Mouse (Mus musculus) cerebral cortex, adult 2 months (tissue): ENCODE results near the gene Cenpx.

ENCODE experiments used
- WGBS: fragments of 180-500 bp; shearing (Covaris S2); methylation state at CpG from one replicate; pipeline ENCODE4 v1.1.7; 2018; 5-methylcytosine and 5-hydroxymethylcytosine counted together

Gene Cenpx

GRCm38 (mm10) chr11:120713580-120714518, at the start of gene Cenpx, which contains the start of gene Lrrc45:
Gene Cenpx, minus strand, starts transcription at chr11:120713738.
Gene Lrrc45, plus strand, starts transcription at chr11:120713925.
- 1% methylated on average over 53 of the region's 53 CpGs for WGBS

DNA sequence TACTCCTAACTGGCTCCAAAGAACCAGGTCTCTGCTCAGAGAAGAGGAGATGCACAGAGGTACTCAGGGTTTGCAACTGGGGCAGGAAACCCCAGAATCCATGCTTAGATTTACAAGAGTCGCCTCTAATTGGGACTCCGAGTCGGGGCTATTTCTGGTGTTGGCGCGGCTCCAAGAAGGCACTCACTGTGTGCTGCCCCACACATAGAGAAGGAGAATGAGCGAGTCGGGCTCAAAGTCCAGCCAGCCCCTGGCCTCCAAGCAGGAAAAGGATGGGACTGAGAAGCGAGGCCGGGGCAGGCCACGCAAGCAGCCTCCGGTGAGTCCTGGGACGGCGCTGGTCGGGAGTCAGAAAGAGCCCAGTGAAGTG, 49.1 kb upstream of the Cenpx start, which contains the start of gene Hmga1b:
Hmga1b (plus strand) TSS at position 123 of the 370 bp plus-strand sequence.
- 15% methylated on average over 14 of the region's 14 CpGs for WGBS

GRCm38 (mm10) chr11:120761811-120762671, 48.5 kb upstream of the Cenpx start:
- WGBS = 72% methylated on average over 14 of the region's 14 CpGs

GRCm38 (mm10) chr11:120760236-120760635, 46.7 kb upstream of the Cenpx start:
- 93% methylated on average over 9 of the region's 9 CpGs for WGBS

DNA sequence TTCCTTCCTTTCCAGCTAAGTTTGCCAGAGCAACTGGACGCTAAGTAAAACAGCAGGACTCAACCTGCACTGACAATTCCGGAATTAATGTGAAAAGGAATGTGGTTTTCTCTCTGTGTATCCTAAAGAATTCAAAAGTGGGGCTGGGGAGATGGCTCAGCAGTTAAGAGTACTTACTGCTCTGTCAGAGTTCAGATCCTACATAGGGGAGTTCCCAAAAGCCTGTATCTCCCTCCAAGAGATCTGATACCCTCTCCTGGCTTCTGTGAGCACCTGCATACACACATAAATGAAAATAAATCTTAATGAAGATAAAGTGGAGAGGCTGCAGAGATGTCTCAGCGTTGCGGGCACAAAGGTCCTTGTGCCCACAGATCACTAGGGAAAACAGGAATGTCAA, 38.1 kb upstream of the Cenpx start:
- WGBS = 80% methylated on average over 4 of the region's 4 CpGs

DNA sequence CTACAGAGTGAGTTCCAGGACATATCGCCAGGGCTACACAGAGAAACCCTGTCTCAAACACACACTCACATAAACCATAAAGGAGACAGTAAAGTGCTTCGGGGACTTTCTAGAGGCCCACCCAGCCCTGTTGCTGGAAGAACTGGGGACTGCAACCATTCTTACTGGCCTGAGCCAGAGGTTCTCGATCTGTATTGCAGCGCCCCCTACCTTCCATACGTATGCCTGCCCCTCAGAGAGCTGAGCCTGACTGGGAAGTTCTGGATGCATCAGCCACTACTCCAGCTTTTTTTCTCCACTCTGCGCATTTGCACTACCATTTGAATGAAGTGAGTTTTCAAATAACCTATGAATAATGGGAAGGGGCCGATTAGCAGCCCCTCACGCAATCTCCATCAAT, 35.9 kb upstream of the Cenpx start:
- 58% methylated on average over 8 of the region's 8 CpGs for WGBS

DNA sequence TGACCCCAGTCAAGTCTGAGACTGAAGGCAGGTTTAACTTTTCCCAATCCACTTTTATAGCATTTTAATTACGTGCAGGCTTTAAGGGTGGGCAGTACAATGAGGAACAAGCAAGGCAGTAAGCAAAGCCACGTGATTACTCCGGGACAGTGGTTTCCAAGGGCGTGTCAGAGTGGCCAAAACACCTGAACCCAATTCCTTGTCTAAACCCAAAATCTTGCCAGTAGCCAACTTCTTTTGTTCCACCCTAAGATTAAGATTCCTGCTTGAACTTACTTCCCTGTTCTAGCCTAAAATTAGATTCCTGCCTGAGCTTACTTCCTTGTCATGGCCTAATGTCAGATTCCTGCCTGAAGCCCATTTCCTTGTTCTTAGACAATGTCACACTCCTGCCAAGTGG, 34.4 kb upstream of the Cenpx start:
- 79% methylated on average over 4 of the region's 4 CpGs for WGBS

DNA sequence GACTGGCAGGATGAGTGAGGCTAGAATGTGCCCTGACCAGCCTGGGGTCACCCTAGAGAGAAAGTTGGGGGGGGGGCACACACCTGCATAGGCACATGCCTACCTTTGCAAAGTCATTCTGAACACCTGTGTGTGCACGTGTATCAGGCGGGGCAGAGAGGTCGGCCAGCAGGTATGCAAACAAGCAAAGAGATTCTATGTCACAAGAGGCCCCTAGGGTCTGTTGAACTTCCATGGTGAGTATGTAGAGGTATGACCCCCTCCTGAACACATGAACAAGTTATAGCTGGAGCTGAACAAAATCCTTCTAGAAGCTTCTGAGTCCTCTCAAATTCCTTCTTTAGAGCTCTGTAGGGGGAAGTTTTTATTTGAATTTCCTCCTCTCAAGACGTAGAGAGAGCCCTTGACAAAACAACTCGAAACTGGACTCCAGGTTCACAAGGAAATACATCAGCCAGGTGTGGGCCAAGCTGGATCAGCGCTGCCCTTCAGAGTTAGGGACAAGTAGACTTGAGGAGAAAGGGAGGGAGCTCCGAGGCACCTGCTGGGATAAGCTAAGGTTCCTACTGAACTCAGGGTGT, 30.7 kb upstream of the Cenpx start:
- 76% methylated on average over 7 of the region's 7 CpGs for WGBS

GRCm38 (mm10) chr11:120740981-120741380, 27.4 kb upstream of the Cenpx start:
- WGBS = 87% methylated on average over 5 of the region's 5 CpGs

- WGBS = 81% methylated on average over 6 of the region's 6 CpGs
Observed at GRCm38 (mm10) chr11:120736424-120736823, 22.9 kb upstream of the Cenpx start.

GRCm38 (mm10) chr11:120733521-120733920, 20.0 kb upstream of the Cenpx start:
- 43% methylated on average over 6 of the region's 6 CpGs for WGBS

DNA sequence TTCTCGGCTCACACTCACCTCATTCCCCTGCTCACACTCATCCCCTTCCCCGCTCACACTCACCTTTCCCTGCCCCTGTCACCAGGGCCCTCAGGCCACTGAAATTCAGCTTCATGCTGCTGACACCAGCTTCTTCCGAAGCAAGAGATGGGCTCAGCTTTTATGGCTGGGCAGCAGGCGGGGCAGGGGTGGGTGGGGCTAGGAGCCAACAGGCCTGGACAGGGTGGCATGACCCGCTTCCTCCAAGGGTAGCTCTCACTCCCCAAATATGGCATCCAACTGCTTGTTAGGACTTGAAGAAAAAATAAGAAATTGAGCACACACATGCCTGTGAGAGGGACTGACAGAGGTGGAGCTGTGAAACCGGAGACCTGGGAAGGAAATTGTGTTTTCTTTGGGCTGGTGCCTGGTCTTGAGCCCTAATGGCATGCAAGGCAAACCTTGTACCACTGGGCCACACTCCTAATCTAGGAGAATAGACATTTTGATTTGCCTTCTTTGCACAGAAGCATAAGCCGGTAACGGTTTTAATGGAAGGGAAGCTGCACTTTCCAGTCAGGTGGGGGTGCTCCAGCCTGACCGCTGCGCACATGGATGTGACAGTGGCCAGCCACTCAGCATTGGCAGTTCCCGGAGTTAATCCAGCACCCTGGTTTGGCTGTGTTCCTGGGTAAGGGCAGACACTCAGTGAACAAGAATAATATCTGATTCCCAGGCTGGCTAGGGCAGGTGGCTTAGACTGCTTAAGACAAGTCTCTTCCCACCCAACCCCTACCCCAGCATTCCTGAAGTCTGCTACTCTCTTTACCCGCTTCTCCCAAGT, 18.5 kb upstream of the Cenpx start, which contains the start of gene Cbr2:
Cbr2 (minus strand) TSS at position 257 of the 823 bp plus-strand sequence.
- 79% methylated on average over 12 of the region's 12 CpGs for WGBS

DNA sequence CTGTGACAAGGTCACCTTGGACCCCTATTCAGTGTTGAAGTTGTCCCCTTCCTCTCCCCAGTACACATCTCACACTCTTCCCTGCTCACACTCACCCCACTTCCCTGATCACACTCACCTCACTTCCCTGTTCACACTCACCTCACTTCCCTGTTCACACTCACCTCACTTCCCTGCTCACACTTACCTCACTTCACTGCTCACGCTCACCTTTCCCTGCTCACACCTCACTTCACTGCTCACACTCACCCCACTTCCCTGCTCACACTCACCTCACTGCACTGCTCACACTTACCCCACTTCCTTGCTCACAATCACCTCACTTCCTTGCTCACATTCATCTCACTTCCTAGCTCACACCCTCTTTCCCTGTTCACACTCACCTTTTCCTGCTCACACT, 17.9 kb upstream of the Cenpx start:
- WGBS = 100% methylated on average over 1 of the region's 1 CpGs

GRCm38 (mm10) chr11:120730331-120730870, 16.9 kb upstream of the Cenpx start:
- WGBS = 89% methylated on average over 10 of the region's 10 CpGs

- WGBS = 7% methylated on average over 18 of the region's 21 CpGs
Observed at GRCm38 (mm10) chr11:120729432-120730050, 16.0 kb upstream of the Cenpx start.

- 79% methylated on average over 11 of the region's 11 CpGs for WGBS
Observed at GRCm38 (mm10) chr11:120728530-120729240, 15.1 kb upstream of the Cenpx start.

DNA sequence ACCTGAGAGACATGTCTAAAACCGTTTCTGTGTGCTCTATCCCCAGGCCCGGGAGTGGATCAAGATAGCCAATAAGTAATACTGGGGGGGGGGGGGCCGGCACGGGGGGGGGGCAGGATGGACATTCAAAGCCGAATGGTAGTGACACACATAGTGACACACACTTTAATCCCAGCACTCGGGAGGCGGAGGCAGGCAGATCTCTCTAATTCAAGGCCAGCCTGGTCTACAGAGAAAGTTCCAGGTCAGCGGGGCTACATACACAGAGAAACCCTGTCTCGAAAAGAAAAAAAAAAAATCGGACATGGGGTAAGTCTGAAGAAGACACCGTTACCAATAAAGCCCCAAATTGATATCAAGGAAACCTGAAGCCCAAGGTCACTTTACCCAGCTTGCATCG, 14.0 kb upstream of the Cenpx start:
- 61% methylated on average over 12 of the region's 12 CpGs for WGBS

DNA sequence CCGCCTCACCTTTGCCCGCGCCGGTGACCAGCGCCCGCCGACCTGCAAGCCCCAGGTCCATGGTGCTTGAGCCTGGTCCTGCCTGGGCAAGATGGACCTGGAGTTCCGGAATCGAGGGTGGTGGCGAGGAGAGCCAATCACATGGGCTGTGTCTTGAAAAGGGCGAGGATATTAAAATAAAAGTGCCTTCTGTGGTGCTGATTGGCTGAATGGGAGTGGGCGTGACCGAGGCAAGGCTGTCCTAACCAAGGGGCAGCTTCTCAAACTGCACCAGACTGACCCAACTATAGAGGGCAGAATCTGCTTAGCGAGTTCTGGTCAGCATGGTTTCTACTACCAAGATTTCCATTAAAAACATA, 13.6 kb upstream of the Cenpx start, which contains the start of gene Dcxr:
Dcxr (minus strand) TSS at position 113 of the 359 bp plus-strand sequence.
- 7% methylated on average over 14 of the region's 14 CpGs for WGBS
